Mouse (Mus musculus) spleen, adult 2 months (tissue): ENCODE results near the gene Nedd9.

Experiments
- CTCF ChIP-seq: fragments of 200-500 bp; IDR thresholded peaks from 2 replicates; pipeline ENCODE4 v1.5.1; 2011; ENCODE audit warnings: mild to moderate bottlenecking, inconsistent platforms; ENCODE audit not compliant: insufficient read depth, insufficient read length, insufficient replicate concordance; ENCODE audit errors: extremely low read depth
- POLR2A ChIP-seq: fragments of 200-500 bp; IDR thresholded peaks from 2 replicates; pipeline ENCODE4 v1.6.1; 2011; ENCODE audit warnings: low read depth, low read length, inconsistent platforms

GRCm38 (mm10) chr13:41327546-41327945 lies 159.6 kb downstream of the Nedd9 start:
- TF ChIP-seq POLR2A (no peak), CTCF (no peak)
